Mouse (Mus musculus) liver, adult 2 months (tissue): Measurements from ENCODE around the gene Mdga2. TPM values are rescaled to one million over a fixed set of nuclear protein-coding genes. Genes with fewer than 3 reads are reported as not detected.
A peak's percentile ranks its signal among the peaks of the same experiment; 100 is the strongest.

Source experiments
- DNase-seq: peaks from one replicate; pipeline ENCODE4 v3.0.0-alpha.2; 2011; ENCODE audit warnings: low read depth, low spot score; ENCODE audit errors: extremely low read depth
- H3K27ac ChIP-seq: fragments of 200-500 bp; replicated peaks from 2 replicates; pipeline ENCODE4 v1.5.1; 2012; ENCODE audit warnings: low read depth, mild to moderate bottlenecking, control low read depth, inconsistent platforms, low read length; ENCODE audit not compliant: insufficient read depth
- H3K27me3 ChIP-seq: fragments of 200-500 bp; 2 replicates; pipeline ENCODE4 v1.6.1; 2012; ENCODE audit warnings: mild to moderate bottlenecking, moderate library complexity, low read length, inconsistent platforms; ENCODE audit not compliant: control insufficient read depth, insufficient read depth
- H3K36me3 ChIP-seq: fragments of 200-500 bp; 2 replicates; pipeline ENCODE4 v1.6.1; 2012; ENCODE audit warnings: low read length, inconsistent platforms; ENCODE audit not compliant: control insufficient read depth, insufficient read depth
- H3K4me1 ChIP-seq: fragments of 200-500 bp; 2 replicates; pipeline ENCODE4 v1.6.1; 2011; ENCODE audit warnings: low read length; ENCODE audit not compliant: control insufficient read depth, insufficient read depth
- H3K4me3 ChIP-seq: fragments of 200-500 bp; 2 replicates; pipeline ENCODE4 v1.5.1; 2011; ENCODE audit warnings: low read depth, mild to moderate bottlenecking, control low read depth, low read length, moderate library complexity; ENCODE audit not compliant: insufficient read depth
- H3K79me2 ChIP-seq: fragments of 200-500 bp; 2 replicates; pipeline ENCODE4 v1.6.1; 2012; ENCODE audit warnings: inconsistent platforms, mild to moderate bottlenecking, low read length, moderate library complexity; ENCODE audit not compliant: control insufficient read depth, insufficient read depth
- H3K9ac ChIP-seq: fragments of 200-500 bp; 2 replicates; pipeline ENCODE4 v1.6.1; 2012; ENCODE audit warnings: low read depth, mild to moderate bottlenecking, control low read depth, inconsistent platforms, low read length
- CTCF ChIP-seq: fragments of 200-500 bp; IDR thresholded peaks from 2 replicates; pipeline ENCODE4 v1.5.1; 2011; ENCODE audit warnings: low read depth, low read length, control low read depth
- POLR2A ChIP-seq: fragments of 200-500 bp; IDR thresholded peaks from 2 replicates; pipeline ENCODE4 v1.6.1; 2011; ENCODE audit warnings: low read length, control low read depth; ENCODE audit not compliant: insufficient read depth; ENCODE audit errors: extremely low read depth
- WGBS: fragments of 180-500 bp; shearing (Covaris S2); methylation state at CpG from one replicate; pipeline ENCODE4 v1.1.7; 2018; 5-methylcytosine and 5-hydroxymethylcytosine counted together
- polyA plus RNA-seq: library from polyadenylated mRNA; depleted of rRNA; stranded (reverse); fragments of >200 nt; gene quantifications from 2 replicates; pipeline ENCODE4 v1.2.3, GENCODE M21; 2012
- total RNA-seq: library from RNA; depleted of rRNA; stranded (reverse); fragments of >200 nt; gene quantifications from 2 replicates; pipeline ENCODE4 v1.2.3, GENCODE M21; 2014

The Mdga2 gene
- total and polyA plus RNA-seq, 2 experiments = not detected

- H3K27ac ChIP-seq = no peak overlapping the region
- no peaks in the 10 kb centered on the region for H3K79me2 ChIP-seq
- DNase-seq = peak; percentile 38
- no peaks in the 10 kb centered on the region for H3K36me3 ChIP-seq
- TF ChIP-seq POLR2A (no peak), CTCF (no peak)
- 61% methylated on average over 3 of the region's 3 CpGs for WGBS
- H3K27me3 ChIP-seq = no peaks in the 10 kb centered on the region
- no peak overlapping the region for H3K4me3 ChIP-seq
- no peak overlapping the region for H3K9ac ChIP-seq
- no peaks in the 10 kb centered on the region for H3K4me1 ChIP-seq
These were observed 356.1 kb downstream of the Mdga2 start for GRCm38 (mm10) chr12:66866199-66866598.

GRCm38 (mm10) chr12:66853167-66853566 is 369.2 kb downstream of the Mdga2 start:
- no peaks in the 10 kb centered on the region for H3K79me2 ChIP-seq
- H3K27ac ChIP-seq = no peak overlapping the region
- no peaks in the 10 kb centered on the region for H3K4me1 ChIP-seq
- no peak overlapping the region for H3K9ac ChIP-seq
- H3K27me3 ChIP-seq = no peaks in the 10 kb centered on the region
- H3K4me3 ChIP-seq = no peak overlapping the region
- TF ChIP-seq CTCF (peak; percentile 35), POLR2A (no peak)
- WGBS = 21% methylated on average over 3 of the region's 3 CpGs
- H3K36me3 ChIP-seq = no peaks in the 10 kb centered on the region
- peak; percentile 10 for DNase-seq

- no peaks in the 10 kb centered on the region for H3K4me1 ChIP-seq
- no peak overlapping the region for H3K27ac ChIP-seq
- no peaks in the 10 kb centered on the region for H3K79me2 ChIP-seq
- TF ChIP-seq CTCF (no peak), POLR2A (no peak)
- 57% methylated on average over 3 of the region's 3 CpGs for whole genome bisulfite sequencing
- no peak overlapping the region for H3K4me3 ChIP-seq
- no peaks in the 10 kb centered on the region for H3K27me3 ChIP-seq
- no peaks in the 10 kb centered on the region for H3K36me3 ChIP-seq
- DNase-seq = no peak
- H3K9ac ChIP-seq = no peak overlapping the region
These were observed 382.0 kb downstream of the Mdga2 start for GRCm38 (mm10) chr12:66840336-66840735.

- H3K4me1 ChIP-seq = no peaks in the 10 kb centered on the region
- H3K36me3 ChIP-seq = no peaks in the 10 kb centered on the region
- no peaks in the 10 kb centered on the region for H3K79me2 ChIP-seq
- no peak for DNase-seq
- no peaks in the 10 kb centered on the region for H3K27me3 ChIP-seq
- no peak overlapping the region for H3K27ac ChIP-seq
- H3K4me3 ChIP-seq = no peak overlapping the region
- H3K9ac ChIP-seq = no peak overlapping the region
- no peak for TF ChIP-seq CTCF
- no peak for TF ChIP-seq POLR2A
These were observed 466.7 kb downstream of the Mdga2 start for GRCm38 (mm10) chr12:66755653-66756052.

- DNase-seq = no peak
- WGBS = 70% methylated on average over 3 of the region's 3 CpGs
- Histone ChIP-seq H3K4me3 (no peak overlapping the region), H3K27ac (no peak overlapping the region), H3K9ac (no peak overlapping the region), H3K27me3 (no peaks in the 10 kb centered on the region), H3K79me2 (no peaks in the 10 kb centered on the region), H3K4me1 (no peaks in the 10 kb centered on the region), H3K36me3 (no peaks in the 10 kb centered on the region)
- TF ChIP-seq CTCF (no peak), POLR2A (no peak)
These were observed 487.8 kb downstream of the Mdga2 start for GRCm38 (mm10) chr12:66734536-66734935.

GRCm38 (mm10) chr12:66724474-66724873 is 497.9 kb downstream of the Mdga2 start:
- Histone ChIP-seq H3K27me3 (no peaks in the 10 kb centered on the region), H3K4me1 (no peaks in the 10 kb centered on the region), H3K9ac (no peak overlapping the region), H3K36me3 (no peaks in the 10 kb centered on the region), H3K27ac (no peak overlapping the region), H3K4me3 (no peak overlapping the region), H3K79me2 (no peaks in the 10 kb centered on the region)
- TF ChIP-seq POLR2A = no peak
- 79% methylated on average over 2 of the region's 2 CpGs for WGBS
- no peak for DNase-seq
